Mouse (Mus musculus): ENCODE results near the gene Lrmda. TPM values are rescaled to one million over a fixed set of nuclear protein-coding genes. Genes with fewer than 3 reads are reported as not detected.

The Lrmda gene
- polyA plus RNA-seq, 1 experiment from 2014 or later, result 0.80 TPM

GRCm38 (mm10) chr14:22101961-22102805 is 82.7 kb downstream of the Lrmda start:
- 88% methylated on average over 14 of the region's 14 CpGs for whole genome bisulfite sequencing
- Histone ChIP-seq H3K27me3 (replicated peaks; ENCODE audit: control insufficient read depth, insufficient read depth, low read length) (no peaks in the 10 kb centered on the region), H3K4me3 (ENCODE audit: low read length) (no peak overlapping the region), H3K4me1 (ENCODE audit: control insufficient read depth, insufficient read depth, low read depth, low read length) (no peaks in the 10 kb centered on the region), H3K27ac (ENCODE audit: low read depth, low read length) (no peak overlapping the region), H3K9ac (ENCODE audit: low read depth, low read length) (no peak overlapping the region), H3K36me3 (ENCODE audit: control insufficient read depth, insufficient read depth, low read length) (no peaks in the 10 kb centered on the region), H3K9me3 (ENCODE audit: control insufficient read depth, low read length) (peaks cover 2% of the 10 kb centered on the region; the same call in 1 of the 2 replicates), H3K4me2 (ENCODE audit: low read length) (no peak overlapping the region)
- ATAC-seq, result no peak

GRCm38 (mm10) chr14:22105855-22106254 is 86.3 kb downstream of the Lrmda start:
- no peaks in the 10 kb centered on the region for H3K36me3 ChIP-seq (ENCODE audit: control insufficient read depth, insufficient read depth, low read length)
- no peak overlapping the region for H3K27ac ChIP-seq (ENCODE audit: low read depth, low read length)
- 69% methylated on average over 4 of the region's 4 CpGs for WGBS
- no peak overlapping the region for H3K9ac ChIP-seq (ENCODE audit: low read depth, low read length)
- no peaks in the 10 kb centered on the region for H3K4me1 ChIP-seq (ENCODE audit: control insufficient read depth, insufficient read depth, low read depth, low read length)
- ATAC-seq, result no peak
- no peak overlapping the region for H3K4me2 ChIP-seq (ENCODE audit: low read length)
- no peaks in the 10 kb centered on the region for H3K27me3 ChIP-seq (replicated peaks; ENCODE audit: control insufficient read depth, insufficient read depth, low read length)
- H3K4me3 ChIP-seq (ENCODE audit: low read length), result no peak overlapping the region
- no peaks in the 10 kb centered on the region for H3K9me3 ChIP-seq (ENCODE audit: control insufficient read depth, low read length)

- no peak overlapping the region for H3K9ac ChIP-seq (ENCODE audit: low read depth, low read length)
- WGBS, result 86% methylated on average over 3 of the region's 3 CpGs
- H3K9me3 ChIP-seq (ENCODE audit: control insufficient read depth, low read length), result no peaks in the 10 kb centered on the region
- H3K27me3 ChIP-seq (replicated peaks; ENCODE audit: control insufficient read depth, insufficient read depth, low read length), result no peaks in the 10 kb centered on the region
- no peak overlapping the region for H3K4me2 ChIP-seq (ENCODE audit: low read length)
- no peaks in the 10 kb centered on the region for H3K36me3 ChIP-seq (ENCODE audit: control insufficient read depth, insufficient read depth, low read length)
- no peak overlapping the region for H3K4me3 ChIP-seq (ENCODE audit: low read length)
- H3K4me1 ChIP-seq (ENCODE audit: control insufficient read depth, insufficient read depth, low read depth, low read length), result no peaks in the 10 kb centered on the region
- no peak overlapping the region for H3K27ac ChIP-seq (ENCODE audit: low read depth, low read length)
- ATAC-seq, result no peak
Measured at GRCm38 (mm10) chr14:22106777-22107176, 87.3 kb downstream of the Lrmda start.

- 78% methylated on average over 4 of the region's 4 CpGs for WGBS
- no peak for ATAC-seq
- Histone ChIP-seq H3K4me1 (ENCODE audit: control insufficient read depth, insufficient read depth, low read depth, low read length) (no peaks in the 10 kb centered on the region), H3K27me3 (replicated peaks; ENCODE audit: control insufficient read depth, insufficient read depth, low read length) (no peaks in the 10 kb centered on the region), H3K4me3 (ENCODE audit: low read length) (no peak overlapping the region), H3K4me2 (ENCODE audit: low read length) (no peak overlapping the region), H3K9ac (ENCODE audit: low read depth, low read length) (no peak overlapping the region), H3K9me3 (ENCODE audit: control insufficient read depth, low read length) (no peaks in the 10 kb centered on the region), H3K27ac (ENCODE audit: low read depth, low read length) (no peak overlapping the region), H3K36me3 (ENCODE audit: control insufficient read depth, insufficient read depth, low read length) (no peaks in the 10 kb centered on the region)
Measured at GRCm38 (mm10) chr14:22109423-22109822, 89.9 kb downstream of the Lrmda start.

GRCm38 (mm10) chr14:22113463-22114361 is 94.2 kb downstream of the Lrmda start:
- no peaks in the 10 kb centered on the region for H3K36me3 ChIP-seq (ENCODE audit: control insufficient read depth, insufficient read depth, low read length)
- H3K27ac ChIP-seq (ENCODE audit: low read depth, low read length), result no peak overlapping the region
- no peaks in the 10 kb centered on the region for H3K4me1 ChIP-seq (ENCODE audit: control insufficient read depth, insufficient read depth, low read depth, low read length)
- WGBS, result 19% methylated on average over 8 of the region's 8 CpGs
- no peak overlapping the region for H3K4me3 ChIP-seq (ENCODE audit: low read length)
- no peak for ATAC-seq
- H3K9ac ChIP-seq (ENCODE audit: low read depth, low read length), result no peak overlapping the region
- no peak overlapping the region for H3K4me2 ChIP-seq (ENCODE audit: low read length)
- no peaks in the 10 kb centered on the region for H3K27me3 ChIP-seq (replicated peaks; ENCODE audit: control insufficient read depth, insufficient read depth, low read length)
- no peaks in the 10 kb centered on the region for H3K9me3 ChIP-seq (ENCODE audit: control insufficient read depth, low read length)

- H3K27ac ChIP-seq (ENCODE audit: low read depth, low read length), result no peak overlapping the region
- 15% methylated on average over 18 of the region's 18 CpGs for WGBS
- ATAC-seq, result 0 out of 2 replicates have a peak, but pooled peaks have one; percentile 14
Measured at GRCm38 (mm10) chr14:22114651-22115351, 95.3 kb downstream of the Lrmda start.

GRCm38 (mm10) chr14:22118096-22118495 is 98.6 kb downstream of the Lrmda start:
- no peak for ATAC-seq
- WGBS, result 90% methylated on average over 6 of the region's 6 CpGs

More at GRCm38 (mm10) chr14:22114651-22115351, 95.3 kb downstream of the Lrmda start:
- Histone ChIP-seq H3K4me3 (ENCODE audit: low read length) (no peak overlapping the region), H3K9ac (ENCODE audit: low read depth, low read length) (no peak overlapping the region), H3K36me3 (ENCODE audit: control insufficient read depth, insufficient read depth, low read length) (no peaks in the 10 kb centered on the region), H3K9me3 (ENCODE audit: control insufficient read depth, low read length) (no peaks in the 10 kb centered on the region), H3K4me2 (ENCODE audit: low read length) (no peak overlapping the region), H3K27me3 (replicated peaks; ENCODE audit: control insufficient read depth, insufficient read depth, low read length) (no peaks in the 10 kb centered on the region), H3K4me1 (ENCODE audit: control insufficient read depth, insufficient read depth, low read depth, low read length) (no peaks in the 10 kb centered on the region)

GRCm38 (mm10) chr14:22118512-22118911 is 99.0 kb downstream of the Lrmda start:
- no peak overlapping the region for H3K9ac ChIP-seq (ENCODE audit: low read depth, low read length)
- no peaks in the 10 kb centered on the region for H3K27me3 ChIP-seq (replicated peaks; ENCODE audit: control insufficient read depth, insufficient read depth, low read length)
- ATAC-seq, result no peak
- H3K4me3 ChIP-seq (ENCODE audit: low read length), result no peak overlapping the region
- H3K4me1 ChIP-seq (ENCODE audit: control insufficient read depth, insufficient read depth, low read depth, low read length), result no peaks in the 10 kb centered on the region
- no peaks in the 10 kb centered on the region for H3K36me3 ChIP-seq (ENCODE audit: control insufficient read depth, insufficient read depth, low read length)
- no peak overlapping the region for H3K27ac ChIP-seq (ENCODE audit: low read depth, low read length)
- H3K9me3 ChIP-seq (ENCODE audit: control insufficient read depth, low read length), result no peaks in the 10 kb centered on the region
- 86% methylated on average over 4 of the region's 4 CpGs for WGBS
- H3K4me2 ChIP-seq (ENCODE audit: low read length), result no peak overlapping the region

More at GRCm38 (mm10) chr14:22118096-22118495, 98.6 kb downstream of the Lrmda start:
- H3K36me3 ChIP-seq (ENCODE audit: control insufficient read depth, insufficient read depth, low read length), result no peaks in the 10 kb centered on the region
- no peak overlapping the region for H3K4me3 ChIP-seq (ENCODE audit: low read length)
- H3K9ac ChIP-seq (ENCODE audit: low read depth, low read length), result no peak overlapping the region
- H3K27me3 ChIP-seq (replicated peaks; ENCODE audit: control insufficient read depth, insufficient read depth, low read length), result no peaks in the 10 kb centered on the region
- H3K4me1 ChIP-seq (ENCODE audit: control insufficient read depth, insufficient read depth, low read depth, low read length), result no peaks in the 10 kb centered on the region
- no peak overlapping the region for H3K27ac ChIP-seq (ENCODE audit: low read depth, low read length)
- H3K4me2 ChIP-seq (ENCODE audit: low read length), result no peak overlapping the region
- H3K9me3 ChIP-seq (ENCODE audit: control insufficient read depth, low read length), result no peaks in the 10 kb centered on the region
